Mouse (Mus musculus): ENCODE data around the gene Ssty1.
"Not testable (repeated sequence)": the region's sequence is repeated elsewhere in the genome, so short reads cannot be mapped to it uniquely, and the experiment has no call there.

The Ssty1 gene

DNA sequence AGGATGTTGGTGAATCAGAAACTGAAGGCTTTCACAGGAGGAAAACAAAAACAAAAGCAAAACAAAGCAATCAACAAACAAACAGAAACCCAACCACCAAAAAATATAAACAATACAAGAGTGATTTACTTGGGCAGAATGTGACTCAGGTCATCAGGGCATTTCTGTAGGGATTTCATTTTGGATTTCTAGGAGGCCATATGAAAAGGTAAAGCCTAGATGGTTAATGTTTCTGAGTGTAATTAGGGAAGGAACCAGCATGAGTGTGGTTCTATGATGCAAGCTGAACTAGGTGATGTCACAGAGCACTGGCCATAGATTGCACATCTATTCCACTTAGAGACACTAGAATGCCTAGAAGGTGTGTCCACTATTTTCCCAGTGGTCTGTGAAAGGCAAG lies at the start of gene Ssty1:
Gene Ssty1, plus strand, starts transcription at position 301 of the 400 bp plus-strand sequence.
- DNase-seq = not testable (repeated sequence)

DNA sequence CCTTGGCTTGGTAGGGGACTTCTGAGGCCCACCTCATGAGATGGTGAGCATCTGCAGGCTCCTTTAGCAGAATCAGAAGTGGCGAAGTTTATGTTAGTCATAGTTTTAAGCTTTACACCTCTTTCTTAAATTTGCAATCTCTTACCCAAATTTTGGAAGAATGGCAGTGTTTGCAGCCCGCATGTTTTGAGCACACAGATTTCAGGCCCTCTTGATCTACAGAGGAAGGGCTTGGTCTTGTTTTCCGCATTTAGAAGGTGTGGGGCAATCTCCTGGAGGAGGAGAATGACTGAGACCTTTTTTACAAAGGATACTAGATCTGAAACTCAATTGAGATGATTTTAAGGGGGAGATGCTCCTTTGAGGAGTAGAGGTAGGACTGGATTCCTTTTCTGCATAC lies 27.2 kb upstream of the Ssty1 start, which contains the start of gene Gm21764:
Gene Gm21764, minus strand, starts transcription at position 101 of the 400 bp plus-strand sequence.
- DNase-seq = not testable (repeated sequence)
